Comparison of ENCODE assay signal across 28 mouse cellular contexts in the genomic region with DNA sequence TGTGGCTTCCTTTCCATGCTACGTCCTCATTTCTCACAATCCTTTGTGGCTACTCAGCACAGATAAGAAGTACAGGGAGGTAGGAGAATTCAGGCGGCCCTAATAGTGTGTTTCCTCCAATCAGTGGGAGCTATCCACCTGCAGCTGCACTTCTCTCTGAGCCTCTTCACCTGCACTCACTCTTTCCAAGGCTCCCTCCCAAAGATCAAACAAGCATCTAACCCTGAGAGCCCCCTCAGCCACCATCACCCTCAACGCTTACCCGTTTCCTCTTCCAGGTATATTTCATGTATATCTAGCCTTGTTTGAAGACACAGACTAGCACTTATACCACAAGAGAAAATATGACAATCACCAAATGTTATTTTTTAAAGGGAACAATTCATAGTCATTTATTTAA. TPM values are rescaled to one million over a fixed set of nuclear protein-coding genes. Genes with fewer than 3 reads are reported as not detected.
A peak's percentile ranks its signal among the peaks of the same experiment; 100 is the strongest.
DNase-seq lines count a peak whose midpoint lies in the region; ATAC-seq lines count a peak whose summit lies in the region.
"Had no signal": no experiment of that assay in that cellular context is flagged by ENCODE, and none has a peak within 500 bp of the region (broad histone marks: within the 10 kb centered on the region; RNA-seq: fewer than 3 reads in every experiment).

No protein-coding gene starts in this region.

- no peaks in the 10 kb centered on the region for H3K36me3 ChIP-seq in forebrain, embryonic 11.5 days (ENCODE audit: control insufficient read depth, insufficient read depth, low read length)
- H3K36me3 ChIP-seq in kidney, embryonic 16.5 days (ENCODE audit: insufficient read depth, low read length), result no peaks in the 10 kb centered on the region
- H3K36me3 ChIP-seq: embryonic facial prominence, embryonic 12.5 days; embryonic facial prominence, embryonic 15.5 days; forebrain, embryonic 12.5 days; forebrain, embryonic 15.5 days; G1E; heart, embryonic 10.5 days; heart, embryonic 13.5 days had no signal

- no peak overlapping the region for H3K4me3 ChIP-seq in forebrain, embryonic 11.5 days (ENCODE audit: low read depth, low read length)
- H3K4me3 ChIP-seq in kidney, embryonic 16.5 days (ENCODE audit: low read length), result no peak overlapping the region
- H3K4me3 ChIP-seq: embryonic facial prominence, embryonic 12.5 days; embryonic facial prominence, embryonic 15.5 days; forebrain, embryonic 12.5 days; forebrain, embryonic 15.5 days; heart, adult 2 months; heart, embryonic 10.5 days; heart, embryonic 13.5 days had no signal

- no peak overlapping the region for H3K9ac ChIP-seq in forebrain, embryonic 11.5 days (ENCODE audit: low read length)
- H3K9ac ChIP-seq in kidney, embryonic 16.5 days (replicated peaks; ENCODE audit: low read length), result no peak overlapping the region
- H3K9ac ChIP-seq: embryonic facial prominence, embryonic 12.5 days; embryonic facial prominence, embryonic 15.5 days; forebrain, embryonic 12.5 days; forebrain, embryonic 15.5 days; heart, embryonic 13.5 days; hindbrain, embryonic 14.5 days had no signal

- H3K4me1 ChIP-seq in forebrain, embryonic 11.5 days (replicated peaks; ENCODE audit: control insufficient read depth, insufficient read depth, low read length), result no peaks in the 10 kb centered on the region
- no peaks in the 10 kb centered on the region for H3K4me1 ChIP-seq in kidney, embryonic 16.5 days (ENCODE audit: insufficient read depth, low read length)
- H3K4me1 ChIP-seq: embryonic facial prominence, embryonic 12.5 days; embryonic facial prominence, embryonic 15.5 days; forebrain, embryonic 12.5 days; forebrain, embryonic 15.5 days; heart, embryonic 10.5 days; heart, embryonic 13.5 days had no signal

- peak; percentile 11 for DNase-seq in CD4-positive helper T cell, adult 2 months (ENCODE audit: low read depth, low spot score)
- peak; percentile 69 for DNase-seq in thymus, postnatal 0 days (ENCODE audit: low spot score)
- peak; percentile 50 for DNase-seq in thymus, postnatal 25 days
- DNase-seq in forebrain, embryonic 11.5 days (ENCODE audit: low spot score), result no peak
- DNase-seq in retina, embryonic 14.5 days (ENCODE audit: low spot score), result no peak
- DNase-seq: adrenal gland, postnatal 10 days; adrenal gland, postnatal 36 days; cerebellum, adult 11 months; cerebellum, adult 2 months; cerebellum, adult 9-11 months; cerebellum, postnatal 25 days; gastrocnemius, postnatal 10 days; gastrocnemius, postnatal 36 days; heart, adult 2 months; heart, postnatal 14 days; heart, postnatal 4 days had no signal

- H3K9me3 ChIP-seq in forebrain, embryonic 11.5 days (ENCODE audit: control insufficient read depth, low read length), result no peaks in the 10 kb centered on the region
- H3K9me3 ChIP-seq in kidney, embryonic 16.5 days (ENCODE audit: low read length), result no peaks in the 10 kb centered on the region
- H3K9me3 ChIP-seq: embryonic facial prominence, embryonic 12.5 days; embryonic facial prominence, embryonic 15.5 days; forebrain, embryonic 12.5 days; forebrain, embryonic 15.5 days; heart, embryonic 10.5 days; heart, embryonic 13.5 days had no signal

- no peak overlapping the region for H3K27ac ChIP-seq in forebrain, embryonic 11.5 days (ENCODE audit: low read depth, low read length)
- no peak overlapping the region for H3K27ac ChIP-seq in kidney, embryonic 16.5 days (ENCODE audit: low read length)
- H3K27ac ChIP-seq: embryonic facial prominence, embryonic 12.5 days; embryonic facial prominence, embryonic 15.5 days; forebrain, embryonic 12.5 days; forebrain, embryonic 15.5 days; heart, adult 2 months; heart, embryonic 10.5 days; heart, embryonic 13.5 days; hindbrain, embryonic 14.5 days; hindbrain, postnatal 0 days had no signal

- no peaks in the 10 kb centered on the region for H3K27me3 ChIP-seq in forebrain, embryonic 11.5 days (ENCODE audit: control insufficient read depth, insufficient read depth, low read length)
- no peaks in the 10 kb centered on the region for H3K27me3 ChIP-seq in kidney, embryonic 16.5 days (ENCODE audit: insufficient read depth, low read length)
- H3K27me3 ChIP-seq: CH12.LX; embryonic facial prominence, embryonic 12.5 days; embryonic facial prominence, embryonic 15.5 days; forebrain, embryonic 12.5 days; forebrain, embryonic 15.5 days; heart, embryonic 13.5 days; Patski had no signal

- H3K4me2 ChIP-seq in forebrain, embryonic 11.5 days (ENCODE audit: low read depth, low read length, severe bottlenecking), result no peak overlapping the region
- H3K4me2 ChIP-seq in kidney, embryonic 16.5 days (replicated peaks; ENCODE audit: low read depth, low read length), result no peak overlapping the region
- H3K4me2 ChIP-seq: embryonic facial prominence, embryonic 12.5 days; embryonic facial prominence, embryonic 15.5 days; forebrain, embryonic 12.5 days; forebrain, embryonic 15.5 days; heart, embryonic 13.5 days; hindbrain, embryonic 14.5 days had no signal

- no peak for ATAC-seq in forebrain, embryonic 11.5 days (replicated peaks; ENCODE audit: low FRiP score)
- no peak for ATAC-seq in kidney, embryonic 16.5 days (ENCODE audit: low FRiP score, low TSS enrichment)
- ATAC-seq: forebrain, embryonic 15.5 days; hindbrain, postnatal 0 days; Patski had no signal

- 82% methylated on average over 4 of the region's 4 CpGs for WGBS in forebrain, embryonic 11.5 days
- WGBS in kidney, embryonic 16.5 days, result 80% methylated on average over 4 of the region's 4 CpGs

RNA-seq across cellular contexts. Expression of a gene that starts 47.5 kb away (rescaled TPM):
- polyA plus RNA-seq in thymus, postnatal 0 days (2015; fragmentation: Nextera tagmentation; extraction: Ambion mirVana), result 7.0 and 8.0 TPM in 2 replicates
- 0.31 and 0.45 TPM in 2 replicates for polyA plus RNA-seq in forebrain, embryonic 11.5 days (2014; fragmentation: Nextera tagmentation; extraction: Ambion mirVana)
- 0.22 and 0.24 TPM in 2 replicates for polyA plus RNA-seq in kidney, embryonic 16.5 days (2015; fragmentation: Nextera tagmentation; extraction: Ambion mirVana)
- polyA plus RNA-seq: cerebellum, adult 2 months; forebrain, embryonic 15.5 days; G1E; heart, adult 2 months; hindbrain, postnatal 0 days; Patski had no signal

Comparison
In these comparisons a context has a peak if more than half of its experiments do, and no peak if none do; other contexts are left out.
1. DNase-seq: peak in CD4-positive helper T cell, adult 2 months (single experiment), thymus, postnatal 0 days (single experiment) and thymus, postnatal 25 days (single experiment); none in forebrain, embryonic 11.5 days (single experiment) and retina, embryonic 14.5 days (single experiment).